Mouse (Mus musculus) liver, embryonic 14.5 days (tissue): ENCODE data around the gene Usp2.

ENCODE experiments used
- CTCF ChIP-seq: IDR thresholded peaks from 2 replicates; pipeline ENCODE4 v1.5.1; 2016; ENCODE audit warnings: antibody characterized with exemption, low read depth, control low read depth
- EP300 ChIP-seq: IDR thresholded peaks from 2 replicates; pipeline ENCODE4 v1.6.1; 2016; ENCODE audit warnings: antibody characterized with exemption, low read depth

- TF ChIP-seq CTCF (no peak), EP300 (no peak)
These were observed 37.1 kb upstream of the Usp2 start for GRCm38 (mm10) chr9:44029580-44030236.
